ENCODE assay signal across 15 mouse cellular contexts in genomic region chr19:55569894-55570293, GRCm38 (mm10).
DNase-seq lines count a peak whose midpoint lies in the region; ATAC-seq and TF ChIP-seq lines count a peak whose summit lies in the region.
"Had no signal": no experiment of that assay in that cellular context is flagged by ENCODE, and none has a peak within 500 bp of the region (broad histone marks: within the 10 kb centered on the region; RNA-seq: fewer than 3 reads in every experiment).

No protein-coding gene starts in this region.

- H3K4me1 ChIP-seq in heart, postnatal 0 days (ENCODE audit: control insufficient read depth, insufficient read depth), result peaks cover 49% of the 10 kb centered on the region
- peaks cover 3% of the 10 kb centered on the region; the same call in 1 of the 2 replicates for H3K4me1 ChIP-seq in intestine, postnatal 0 days (replicated peaks; ENCODE audit: control insufficient read depth, insufficient read depth, low read length)
- peaks cover 29% of the 10 kb centered on the region for H3K4me1 ChIP-seq in stomach, embryonic 16.5 days (ENCODE audit: control insufficient read depth, insufficient read depth, low read length)
- H3K4me1 ChIP-seq: hindbrain, embryonic 15.5 days; midbrain, embryonic 12.5 days had no signal

- no peak for ATAC-seq in heart, postnatal 0 days (ENCODE audit: insufficient read depth, low read depth)
- ATAC-seq in common myeloid progenitor, adult 5-6 weeks (replicated peaks; ENCODE audit: low read depth, poor library complexity, severe bottlenecking), result peak; percentile 59
- ATAC-seq in intestine, postnatal 0 days, result no peak
- ATAC-seq in stomach, embryonic 16.5 days (ENCODE audit: insufficient read depth, low FRiP score), result no peak

- DNase-seq in heart, postnatal 0 days (ENCODE audit: low spot score), result no peak
- DNase-seq in heart, postnatal 10 days, result no peak
- DNase-seq in adrenal gland, postnatal 14 days, result no peak
- no peak for DNase-seq in neural tube, embryonic 10.5 days (ENCODE audit: extremely low spot score, low spot score)
- DNase-seq: cerebellum, postnatal 10 days; gastrocnemius, postnatal 10 days; heart, adult 2 months; kidney, adult 8-10 months; lung, embryonic 14.5 days; lung, postnatal 4 days had no signal

- H3K4me3 ChIP-seq in heart, postnatal 0 days (ENCODE audit: low read depth, low read length), result no peak overlapping the region
- no peak overlapping the region for H3K4me3 ChIP-seq in intestine, postnatal 0 days (ENCODE audit: low read depth, low read length)
- H3K4me3 ChIP-seq in stomach, embryonic 16.5 days (replicated peaks; ENCODE audit: low read length), result no peak overlapping the region
- H3K4me3 ChIP-seq: heart, adult 2 months; hindbrain, embryonic 15.5 days; midbrain, embryonic 12.5 days had no signal

- intact Hi-C loops in heart, postnatal 10 days (cut with DNase I), result no loop called here

- no peaks in the 10 kb centered on the region for H3K9me3 ChIP-seq in heart, postnatal 0 days (replicated peaks; ENCODE audit: control insufficient read depth, low read length)
- no peaks in the 10 kb centered on the region for H3K9me3 ChIP-seq in intestine, postnatal 0 days (ENCODE audit: control insufficient read depth)
- no peaks in the 10 kb centered on the region for H3K9me3 ChIP-seq in stomach, embryonic 16.5 days (replicated peaks; ENCODE audit: control insufficient read depth, low read length)
- H3K9me3 ChIP-seq: hindbrain, embryonic 15.5 days; midbrain, embryonic 12.5 days had no signal

- WGBS in heart, postnatal 0 days, result 72% methylated on average over 12 of the region's 12 CpGs
- WGBS in intestine, postnatal 0 days, result 73% methylated on average over 12 of the region's 12 CpGs
- 72% methylated on average over 12 of the region's 12 CpGs for WGBS in stomach, embryonic 16.5 days

- TF ChIP-seq CTCF in heart, postnatal 0 days (IDR thresholded peaks at IDR 0.05; ENCODE audit: low read depth), result no peak
- TF ChIP-seq CTCF in intestine, postnatal 0 days (IDR thresholded peaks at IDR 0.05; ENCODE audit: low read depth), result no peak

- no peaks in the 10 kb centered on the region for H3K27me3 ChIP-seq in heart, postnatal 0 days (ENCODE audit: control insufficient read depth, insufficient read depth, low read length)
- no peaks in the 10 kb centered on the region for H3K27me3 ChIP-seq in intestine, postnatal 0 days (replicated peaks; ENCODE audit: control insufficient read depth, insufficient read depth, low read length)
- no peaks in the 10 kb centered on the region for H3K27me3 ChIP-seq in stomach, embryonic 16.5 days (ENCODE audit: control insufficient read depth, insufficient read depth, low read length)
- H3K27me3 ChIP-seq: midbrain, embryonic 12.5 days had no signal

- no peaks in the 10 kb centered on the region for H3K36me3 ChIP-seq in heart, postnatal 0 days (replicated peaks; ENCODE audit: control insufficient read depth, insufficient read depth, low read length)
- H3K36me3 ChIP-seq in intestine, postnatal 0 days (ENCODE audit: control insufficient read depth, insufficient read depth), result no peaks in the 10 kb centered on the region
- H3K36me3 ChIP-seq in stomach, embryonic 16.5 days (ENCODE audit: control insufficient read depth, insufficient read depth, low read length), result no peaks in the 10 kb centered on the region
- H3K36me3 ChIP-seq: hindbrain, embryonic 15.5 days; midbrain, embryonic 12.5 days had no signal

- no peak overlapping the region for H3K9ac ChIP-seq in heart, postnatal 0 days (replicated peaks; ENCODE audit: low read depth, low read length)
- no peak overlapping the region for H3K9ac ChIP-seq in intestine, postnatal 0 days (ENCODE audit: low read depth, low read length)
- no peak overlapping the region for H3K9ac ChIP-seq in stomach, embryonic 16.5 days (ENCODE audit: low read length)
- H3K9ac ChIP-seq: hindbrain, embryonic 15.5 days; lung, embryonic 14.5 days; midbrain, embryonic 12.5 days had no signal

- no peak overlapping the region for H3K4me2 ChIP-seq in heart, postnatal 0 days (ENCODE audit: low read depth, low read length)
- no peak overlapping the region for H3K4me2 ChIP-seq in intestine, postnatal 0 days (replicated peaks; ENCODE audit: low read depth)
- H3K4me2 ChIP-seq in stomach, embryonic 16.5 days (ENCODE audit: low read depth, low read length), result no peak overlapping the region
- H3K4me2 ChIP-seq: hindbrain, embryonic 15.5 days; lung, embryonic 14.5 days; midbrain, embryonic 12.5 days had no signal

- no peak for TF ChIP-seq EP300 in heart, postnatal 0 days (IDR thresholded peaks at IDR 0.05; ENCODE audit: low read depth)

- H3K27ac ChIP-seq in heart, postnatal 0 days (ENCODE audit: low read depth), result 0 out of 2 replicates have a peak overlapping the region, but pooled peaks have one; percentile 13
- 0 out of 2 replicates have a peak overlapping the region, but pooled peaks have one; percentile 9 for H3K27ac ChIP-seq in intestine, postnatal 0 days (ENCODE audit: low read depth, low read length)
- H3K27ac ChIP-seq in stomach, embryonic 16.5 days (ENCODE audit: low read length), result peak overlapping the region; percentile 68
- H3K27ac ChIP-seq: heart, adult 2 months; hindbrain, embryonic 15.5 days; midbrain, embryonic 12.5 days had no signal

Comparison
In these comparisons a context has a peak if more than half of its experiments do, and no peak if none do; other contexts are left out.
1. H3K27ac ChIP-seq: peak in every context shown above with its lines; median percentile 68 in stomach, embryonic 16.5 days; 13 in heart, postnatal 0 days; 9 in intestine, postnatal 0 days.